Mouse (Mus musculus) G1E (cell line): ENCODE data around the gene Arid5b.

Source experiments
- CTCF ChIP-seq: IDR thresholded peaks from 2 replicates; pipeline ENCODE4 v1.5.1; 2012; ENCODE audit warnings: low read depth, low read length, inconsistent platforms, mixed read lengths
- GATA1 ChIP-seq: IDR thresholded peaks from 2 replicates; pipeline ENCODE4 v1.6.1; 2012; ENCODE audit warnings: borderline replicate concordance, low read length, inconsistent platforms, mixed read lengths
- POLR2AphosphoS5 ChIP-seq: IDR thresholded peaks from 2 replicates; pipeline ENCODE4 v1.6.1; 2012; ENCODE audit warnings: low read depth, low read length, inconsistent platforms; ENCODE audit not compliant: insufficient replicate concordance

GRCm38 (mm10) chr10:68156159-68156558 lies 122.4 kb downstream of the Arid5b start:
- TF ChIP-seq CTCF (no peak), GATA1 (no peak), POLR2AphosphoS5 (no peak)
